In the genomic region with DNA sequence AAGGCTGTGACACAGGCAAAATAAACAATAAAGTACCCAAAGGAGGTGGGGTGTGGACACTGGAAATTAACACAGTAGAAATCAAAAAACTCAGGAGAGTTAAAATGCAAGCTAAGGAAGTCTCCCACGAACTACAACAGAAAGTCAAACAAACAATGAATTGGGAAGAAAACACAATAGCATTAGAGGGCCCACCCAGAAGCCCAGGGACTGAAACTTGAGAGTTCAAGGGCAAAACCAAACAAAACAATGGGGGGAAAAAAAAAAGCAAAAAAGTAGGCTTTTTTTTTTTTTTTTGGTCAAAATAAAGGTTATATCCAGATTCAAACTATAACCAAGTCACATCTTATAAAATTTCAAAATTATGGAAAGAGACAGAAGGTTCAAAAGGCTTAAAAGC, we compare ENCODE assay signal across 15 mouse cellular contexts.
"Had no signal": no experiment of that assay in that cellular context is flagged by ENCODE, and none has a peak within 500 bp of the region (broad histone marks: within the 10 kb centered on the region; RNA-seq: fewer than 3 reads in every experiment).

No protein-coding gene starts in this region.

- H3K36me3 ChIP-seq: limb, embryonic 13.5 days; midbrain, embryonic 15.5 days; neural tube, embryonic 12.5 days; stomach, embryonic 15.5 days had no signal

- H3K4me3 ChIP-seq: layer of hippocampus, adult 2 months; limb, embryonic 13.5 days; midbrain, embryonic 15.5 days; neural tube, embryonic 12.5 days; stomach, embryonic 15.5 days had no signal

- H3K27ac ChIP-seq: layer of hippocampus, adult 2 months; limb, embryonic 13.5 days; liver, embryonic 14.5 days; midbrain, embryonic 15.5 days; neural tube, embryonic 12.5 days; stomach, embryonic 15.5 days had no signal

- H3K4me2 ChIP-seq: limb, embryonic 13.5 days; midbrain, embryonic 15.5 days; neural tube, embryonic 12.5 days; stomach, embryonic 15.5 days had no signal

- ATAC-seq: lung, postnatal 0 days; midbrain, embryonic 15.5 days had no signal

- H3K27me3 ChIP-seq: limb, embryonic 13.5 days; midbrain, embryonic 15.5 days; neural tube, embryonic 12.5 days; stomach, embryonic 15.5 days had no signal

- DNase-seq: kidney, adult 11 months; kidney, postnatal 36 days; left cerebral cortex, postnatal 4 days; lung, adult 18-20 months; lung, postnatal 36 days; spleen, adult 18-20 months; thymus, adult 2 months; thymus, postnatal 25 days had no signal

- H3K4me1 ChIP-seq: limb, embryonic 13.5 days; midbrain, embryonic 15.5 days; neural tube, embryonic 12.5 days; stomach, embryonic 15.5 days had no signal

- H3K9ac ChIP-seq: limb, embryonic 13.5 days; liver, embryonic 14.5 days; midbrain, embryonic 15.5 days; neural tube, embryonic 12.5 days; stomach, embryonic 15.5 days had no signal

- H3K9me3 ChIP-seq: limb, embryonic 13.5 days; midbrain, embryonic 15.5 days; neural tube, embryonic 12.5 days; stomach, embryonic 15.5 days had no signal
